Mouse (Mus musculus) liver, postnatal 0 days (tissue): Measurements from ENCODE around the gene Ltbp2.

Experiments used
- CTCF ChIP-seq: sonication (generic); IDR thresholded peaks from 2 replicates; pipeline ENCODE4 v1.5.1; 2016; ENCODE audit warnings: antibody characterized with exemption, low read depth
- EP300 ChIP-seq: IDR thresholded peaks from 2 replicates; pipeline ENCODE4 v1.6.1; 2016; ENCODE audit warnings: antibody characterized with exemption, low read depth, mild to moderate bottlenecking

DNA sequence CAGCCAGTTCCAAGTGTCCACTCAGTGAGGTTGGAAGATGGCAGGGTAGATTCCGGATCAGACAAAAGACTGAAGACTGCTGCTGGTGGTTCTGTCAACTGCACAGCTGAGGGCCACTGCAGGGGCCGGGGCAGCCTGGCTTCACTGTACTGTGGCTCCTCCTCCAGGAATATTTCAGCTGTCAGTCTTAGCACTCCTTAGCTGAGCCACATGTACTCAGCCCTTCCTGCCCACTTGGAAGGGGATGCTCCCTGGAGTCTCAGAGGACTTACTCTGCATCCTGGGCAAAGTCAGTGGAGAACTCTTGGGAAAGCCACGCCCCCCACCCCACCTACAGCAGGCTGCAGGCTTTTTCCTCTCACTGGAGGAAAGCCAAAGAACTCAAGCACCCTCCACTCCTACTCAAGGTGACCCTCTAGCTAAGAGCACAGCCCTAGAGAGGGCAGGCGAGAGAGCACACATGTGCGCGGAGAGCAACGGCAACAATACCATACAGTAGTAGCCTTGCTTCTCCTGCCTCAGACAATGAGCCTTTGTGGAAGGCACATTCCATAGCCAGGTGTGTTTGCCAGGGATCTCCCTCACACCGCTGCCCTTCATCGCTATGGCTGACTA is 71.0 kb downstream of the Ltbp2 start:
- no peak for TF ChIP-seq CTCF
- no peak for TF ChIP-seq EP300
